Mouse (Mus musculus) bone marrow, adult 2 months (tissue): Measurements from ENCODE around the gene Zfp94. TPM values are rescaled to one million over a fixed set of nuclear protein-coding genes. Genes with fewer than 3 reads are reported as not detected.

ENCODE experiments used
- H3K27ac ChIP-seq: fragments of 200-500 bp; 2 replicates; pipeline ENCODE4 v1.5.1; 2012; ENCODE audit warnings: low read depth, mild to moderate bottlenecking, control low read depth, inconsistent platforms, low read length; ENCODE audit not compliant: control insufficient read depth, poor library complexity, insufficient read depth
- H3K4me1 ChIP-seq: fragments of 200-500 bp; 2 replicates; pipeline ENCODE4 v1.6.1; 2011; ENCODE audit warnings: low read length; ENCODE audit not compliant: control insufficient read depth, insufficient read depth
- H3K4me3 ChIP-seq: fragments of 200-500 bp; replicated peaks from 2 replicates; pipeline ENCODE3; 2011; ENCODE audit warnings: mild to moderate bottlenecking, low read depth, low read length, control low read depth; ENCODE audit not compliant: control insufficient read depth
- CTCF ChIP-seq: fragments of 200-500 bp; IDR thresholded peaks from 2 replicates; pipeline ENCODE4 v1.5.1; 2011; ENCODE audit warnings: low read length, control low read depth; ENCODE audit not compliant: control insufficient read depth, insufficient read depth
- POLR2A ChIP-seq: fragments of 200-500 bp; IDR thresholded peaks from 2 replicates; pipeline ENCODE4 v1.6.1; 2011; ENCODE audit warnings: low read depth, mild to moderate bottlenecking, control low read depth, low read length, borderline replicate concordance; ENCODE audit not compliant: control insufficient read depth
- WGBS: fragments of 180-500 bp; shearing (Covaris S2); methylation state at CpG from one replicate; pipeline ENCODE4 v1.1.7; 2018; 5-methylcytosine and 5-hydroxymethylcytosine counted together
- polyA plus RNA-seq: library from polyadenylated mRNA; stranded (reverse); fragments of >200 nt; gene quantifications from 2 replicates; pipeline ENCODE4 v1.2.4, GENCODE M21; 2011; ENCODE audit warnings: low replicate concordance; ENCODE audit not compliant: missing spikeins, insufficient read depth, insufficient read length

Zfp94 gene
- polyA plus RNA-seq, 1 experiment: 5.4 TPM

- WGBS: 52% methylated on average over 20 of the region's 20 CpGs
- no peak for TF ChIP-seq CTCF
Observed at GRCm38 (mm10) chr7:24326273-24327135, 10.0 kb upstream of the Zfp94 start.

GRCm38 (mm10) chr7:24325675-24326128 is 9.2 kb upstream of the Zfp94 start:
- Histone ChIP-seq H3K27ac (no peak overlapping the region), H3K4me3 (no peak overlapping the region), H3K4me1 (peaks cover 5% of the 10 kb centered on the region)
- 30% methylated on average over 13 of the region's 13 CpGs for WGBS
- TF ChIP-seq CTCF (no peak), POLR2A (no peak)

More at GRCm38 (mm10) chr7:24326273-24327135, 10.0 kb upstream of the Zfp94 start:
- H3K4me3 ChIP-seq: no peak overlapping the region
- H3K27ac ChIP-seq: no peak overlapping the region
- H3K4me1 ChIP-seq: peaks cover 5% of the 10 kb centered on the region

- WGBS: 72% methylated on average over 6 of the region's 6 CpGs
- H3K4me1 ChIP-seq: peaks cover 5% of the 10 kb centered on the region
- H3K27ac ChIP-seq: no peak overlapping the region
- TF ChIP-seq POLR2A: no peak
- TF ChIP-seq CTCF: no peak
- no peak overlapping the region for H3K4me3 ChIP-seq
Observed at GRCm38 (mm10) chr7:24325197-24325596, 8.7 kb upstream of the Zfp94 start.

GRCm38 (mm10) chr7:24322593-24322992 is 6.1 kb upstream of the Zfp94 start:
- no peak overlapping the region for H3K27ac ChIP-seq
- TF ChIP-seq POLR2A (no peak), CTCF (no peak)
- 39% methylated on average over 4 of the region's 4 CpGs for WGBS
- H3K4me1 ChIP-seq: peaks cover 5% of the 10 kb centered on the region
- no peak overlapping the region for H3K4me3 ChIP-seq

GRCm38 (mm10) chr7:24318942-24319341 is 2.5 kb upstream of the Zfp94 start:
- H3K4me3 ChIP-seq: no peak overlapping the region
- no peak overlapping the region for H3K27ac ChIP-seq
- peaks cover 8% of the 10 kb centered on the region for H3K4me1 ChIP-seq
- TF ChIP-seq CTCF: no peak
- no peak for TF ChIP-seq POLR2A
- 13% methylated on average over 6 of the region's 6 CpGs for WGBS

- peaks cover 6% of the 10 kb centered on the region for H3K4me1 ChIP-seq
- peak overlapping the region; percentile 44; the same call in 1 of the 2 replicates for H3K27ac ChIP-seq
- no peak for TF ChIP-seq POLR2A
- TF ChIP-seq CTCF: no peak
- peak overlapping the region; percentile 89 for H3K4me3 ChIP-seq
- WGBS: 28% methylated on average over 29 of the region's 29 CpGs
Observed at GRCm38 (mm10) chr7:24315726-24316566, 520 bp downstream of the Zfp94 start.

GRCm38 (mm10) chr7:24300771-24301282 is 15.6 kb downstream of the Zfp94 start, which contains the start of gene Zfp61:
Gene Zfp61 (minus strand): TSS chr7:24301232.
- 5% methylated on average over 13 of the region's 13 CpGs for WGBS
- Histone ChIP-seq H3K4me1 (no peaks in the 10 kb centered on the region), H3K4me3 (no peak within 1 kb of the TSS), H3K27ac (no peak within 1 kb of the TSS)
- TF ChIP-seq POLR2A: no peak
- TF ChIP-seq CTCF: no peak
